Mouse (Mus musculus) adrenal gland, postnatal 4 days (tissue): ENCODE data around the gene Naaladl2. TPM values are rescaled to one million over a fixed set of nuclear protein-coding genes. Genes with fewer than 3 reads are reported as not detected.
A peak's percentile ranks its signal among the peaks of the same experiment; 100 is the strongest.
"Not testable (repeated sequence)": the region's sequence is repeated elsewhere in the genome, so short reads cannot be mapped to it uniquely, and the experiment has no call there.

Experiments used
- DNase-seq, 2 experiments: peaks; one replicate each; pipeline ENCODE4 v3.0.0; 2021 to 2022; ENCODE audit warnings: low spot score in 2 of 2, mixed read lengths in 2 of 2
- long read RNA-seq, 2 experiments: library from polyadenylated mRNA; stranded (forward); transcript quantifications; one replicate each; pipeline ENCODE4 v2.0.0; 2021
- total RNA-seq, 2 experiments: library from RNA; stranded (reverse); gene quantifications; 2 replicates each; pipeline ENCODE4 v1.2.3; 2021

The Naaladl2 gene
- 1 to 10 TPM; 4.4 TPM for total RNA-seq
- long read RNA-seq, experiment 1: 0 reads
- long read RNA-seq, experiment 2, partial matches to known transcripts: 2 of 4 reads
- long read RNA-seq, experiment 2, other reads (novel, unspliced or antisense): 2 of 4 reads

DNA sequence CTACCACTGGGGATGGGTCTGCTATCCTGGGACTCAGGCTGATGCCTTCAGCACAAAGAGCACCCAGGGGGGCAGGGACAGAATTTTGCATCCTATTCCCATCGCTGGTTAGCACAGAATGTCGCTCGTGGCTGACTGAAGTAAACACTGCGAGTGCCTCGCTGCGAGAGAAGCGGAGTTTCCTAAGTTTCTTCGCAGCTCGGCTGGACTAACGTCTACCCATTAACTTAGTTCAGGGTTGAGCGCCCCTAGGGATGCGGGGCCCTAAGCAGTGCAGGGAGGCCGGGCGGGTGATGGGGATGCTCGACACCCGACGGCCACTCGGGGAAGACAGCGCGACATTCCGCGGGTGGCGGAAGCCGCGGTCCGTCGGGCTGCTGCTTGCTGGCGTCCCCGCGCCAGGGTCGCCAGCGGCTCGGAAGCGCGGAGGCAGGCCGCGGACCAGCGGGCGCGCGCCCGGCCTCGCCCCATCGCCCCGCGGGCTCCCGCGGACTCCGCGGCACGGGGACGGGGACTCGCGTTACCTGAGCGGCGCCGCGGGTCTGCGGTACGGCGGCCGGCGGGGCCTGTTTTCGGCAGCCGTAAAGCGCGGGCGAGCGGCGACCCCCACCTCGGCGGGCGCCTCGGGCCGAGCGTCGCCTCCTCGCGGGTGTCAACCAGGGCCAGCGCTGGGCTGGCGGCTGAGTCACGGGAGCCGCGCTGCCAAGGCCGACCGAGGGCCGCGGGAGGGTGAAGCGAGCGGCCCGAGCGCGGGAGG is at the start of gene Naaladl2:
Gene Naaladl2 (minus strand): TSS at position 707 of the 757 bp plus-strand sequence.
- DNase-seq: peak; percentile 13 to 15

DNA sequence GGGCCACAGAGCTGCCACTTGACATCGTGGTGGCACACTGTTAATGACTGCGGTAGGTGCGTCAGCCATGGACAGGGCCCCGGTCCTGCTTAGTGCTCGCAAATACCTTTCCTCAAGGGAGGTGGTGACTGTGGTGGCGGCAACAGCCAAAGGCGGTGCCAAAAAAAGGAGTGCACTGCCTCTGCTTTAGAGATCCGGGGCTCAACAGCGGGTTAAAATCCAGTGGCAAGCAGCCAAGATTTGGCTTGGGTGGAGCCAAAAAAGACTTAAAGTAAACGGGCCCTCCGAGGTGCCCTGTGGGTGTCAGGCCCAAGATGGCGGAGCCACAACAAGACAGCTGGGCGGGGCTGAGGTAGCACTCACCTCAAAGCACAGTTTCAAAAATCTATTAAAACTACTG is 7.7 kb upstream of the Naaladl2 start:
- no peak for DNase-seq

DNA sequence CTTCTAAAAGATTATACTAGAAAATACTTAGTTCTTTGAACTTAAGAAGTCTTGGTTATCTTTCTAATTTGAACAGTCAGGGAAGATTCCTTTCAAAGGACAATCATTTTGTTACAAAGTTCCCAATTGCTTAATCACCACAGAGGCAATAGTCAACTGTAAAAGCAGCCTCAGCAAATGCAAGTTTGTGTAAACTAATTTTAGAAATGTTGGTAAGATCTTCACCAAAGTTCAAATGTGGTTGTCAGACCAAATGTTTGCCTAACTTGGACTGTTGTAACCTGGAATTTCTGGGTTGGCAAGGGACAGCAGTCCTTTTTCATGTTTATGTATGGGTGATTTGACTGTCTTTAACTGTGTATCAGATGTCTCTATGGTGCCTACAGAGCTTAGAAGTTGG is 3.2 kb upstream of the Naaladl2 start:
- DNase-seq: no peak

DNA sequence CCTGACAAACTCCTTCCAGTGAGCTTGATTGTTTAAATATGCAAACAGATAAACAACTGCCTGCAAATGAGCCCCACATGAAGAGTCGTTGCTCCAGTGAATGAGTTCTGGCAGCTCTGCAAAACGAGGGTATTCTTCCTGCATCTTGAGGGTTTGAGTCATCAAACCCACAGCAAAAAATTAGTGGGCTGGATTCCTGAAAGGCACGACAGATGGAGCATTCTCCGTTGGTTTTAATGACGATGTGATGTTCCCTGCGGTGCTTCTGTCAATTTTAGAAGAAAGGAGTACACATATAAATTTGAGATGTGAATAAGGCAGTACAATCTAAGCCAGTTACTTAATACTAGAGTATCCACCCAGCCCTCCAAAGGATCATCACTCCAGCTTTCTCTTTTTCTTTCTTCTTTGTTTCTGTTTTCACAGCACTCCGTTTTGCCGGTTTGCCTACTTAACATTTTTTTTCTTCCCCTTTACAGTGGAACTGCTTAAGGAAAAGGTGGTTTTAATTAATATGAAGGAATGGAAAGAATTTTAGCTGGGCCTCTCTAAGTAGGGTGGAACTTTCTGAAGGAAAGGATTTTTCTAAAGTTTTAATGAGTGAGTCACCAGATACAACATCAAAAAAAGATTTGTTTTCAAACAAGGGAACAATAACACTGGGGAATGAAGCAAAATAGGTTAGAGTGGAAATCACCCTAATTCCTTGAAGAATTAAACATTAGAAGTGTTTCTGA is 1.1 kb upstream of the Naaladl2 start:
- DNase-seq: no peak

DNA sequence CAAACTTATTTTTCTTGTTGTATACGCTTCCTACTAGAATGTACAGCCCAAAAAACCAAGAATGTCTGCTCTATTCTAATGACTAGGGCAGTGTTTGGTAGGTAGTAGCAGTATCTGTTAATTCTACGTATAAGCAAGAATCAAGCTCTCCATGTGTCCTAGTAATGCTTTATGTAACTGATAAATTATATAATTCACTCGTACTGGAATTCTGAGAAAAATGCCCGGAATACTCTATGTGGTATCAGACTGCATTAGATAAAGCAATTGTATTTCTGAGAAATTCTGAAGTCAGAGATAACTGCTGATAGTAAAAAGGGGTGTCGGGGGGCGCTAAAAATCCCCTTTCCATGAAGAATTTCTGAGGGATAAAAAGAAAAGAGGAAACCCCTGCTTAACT is 950 bp downstream of the Naaladl2 start:
- DNase-seq: no peak

DNA sequence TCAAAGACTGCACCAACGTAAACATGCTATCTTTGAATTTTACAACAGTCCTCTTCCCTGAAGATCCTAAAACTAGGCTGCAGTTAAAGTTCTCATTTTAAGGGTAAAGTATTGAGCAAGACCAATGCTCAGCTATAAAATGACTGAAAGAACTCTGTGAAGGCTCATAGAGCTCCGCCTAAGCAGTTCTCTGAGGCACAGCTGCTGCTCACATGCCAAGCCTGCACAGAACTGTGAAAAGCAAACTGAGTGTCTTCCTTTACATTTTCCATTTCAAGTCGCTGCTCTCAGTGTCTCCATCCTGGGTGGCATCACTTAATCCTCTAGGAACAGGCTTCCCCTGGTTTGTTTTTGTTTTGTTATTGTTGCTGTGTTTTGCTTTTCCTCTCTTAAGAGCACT is 12.2 kb downstream of the Naaladl2 start:
- DNase-seq: no peak

DNA sequence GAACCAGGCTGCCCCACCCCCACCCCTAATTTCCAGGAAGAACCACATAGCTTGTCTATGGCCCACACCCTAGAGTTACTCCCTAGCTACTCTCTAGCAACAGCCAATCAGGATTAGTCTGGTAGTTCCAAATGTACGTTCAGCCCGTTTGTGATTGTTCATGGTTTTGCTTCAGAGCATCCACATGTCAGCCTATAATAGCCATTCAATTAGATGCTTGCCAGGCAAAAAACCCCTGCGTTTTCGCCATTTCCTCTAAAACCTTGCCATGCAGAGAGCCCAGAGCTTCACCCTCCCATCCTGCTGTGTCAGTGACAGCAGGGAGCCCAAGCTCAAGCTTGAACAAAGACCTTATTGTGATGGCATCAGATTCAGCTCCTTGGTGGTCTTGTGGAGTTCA is 16.2 kb downstream of the Naaladl2 start:
- DNase-seq: no peak

DNA sequence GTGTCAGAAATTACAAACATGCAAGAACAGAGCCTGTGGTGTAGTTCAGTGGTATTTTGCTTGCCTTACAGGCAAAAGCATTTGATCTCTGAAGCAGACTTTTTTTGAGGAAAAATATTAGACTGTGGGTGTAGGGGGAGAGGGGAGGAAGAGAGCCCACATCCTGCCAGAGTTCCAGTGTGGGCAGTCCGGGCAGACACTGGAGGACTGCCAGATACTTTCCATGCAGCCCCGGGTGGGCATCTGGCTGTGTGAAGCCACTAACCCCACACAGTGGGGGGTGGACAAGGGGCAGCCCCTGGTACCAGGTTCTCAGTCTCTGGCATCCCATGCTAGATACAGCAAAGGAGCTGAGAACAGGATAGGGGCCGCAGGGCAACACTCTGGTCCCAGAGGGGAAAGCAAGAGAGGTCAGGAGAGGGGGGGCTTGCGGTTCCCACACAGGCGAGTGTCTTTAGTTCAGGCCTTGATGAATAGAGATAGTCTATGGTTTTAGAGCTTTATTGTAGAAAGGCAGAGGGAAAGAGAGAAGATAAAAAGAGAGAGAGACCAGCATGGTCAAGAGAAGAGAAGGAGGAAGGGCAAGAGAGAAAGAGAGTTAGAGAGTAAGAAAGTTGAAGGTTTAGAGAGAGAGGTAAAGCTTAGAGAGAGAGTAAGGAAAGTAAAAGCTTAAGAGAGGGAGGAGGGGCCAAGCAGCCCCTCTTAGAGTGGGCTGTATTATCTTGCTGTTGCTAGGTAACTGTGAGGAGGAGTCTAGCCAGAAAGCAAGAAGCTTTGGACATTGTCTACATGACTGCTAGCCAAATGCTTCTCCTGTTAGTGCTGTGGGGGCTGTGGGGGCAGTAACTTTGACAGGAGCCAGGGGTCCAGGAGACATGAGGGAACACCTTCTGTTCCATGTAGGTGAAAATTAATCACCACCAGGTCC is 18.9 kb downstream of the Naaladl2 start:
- no peak for DNase-seq

DNA sequence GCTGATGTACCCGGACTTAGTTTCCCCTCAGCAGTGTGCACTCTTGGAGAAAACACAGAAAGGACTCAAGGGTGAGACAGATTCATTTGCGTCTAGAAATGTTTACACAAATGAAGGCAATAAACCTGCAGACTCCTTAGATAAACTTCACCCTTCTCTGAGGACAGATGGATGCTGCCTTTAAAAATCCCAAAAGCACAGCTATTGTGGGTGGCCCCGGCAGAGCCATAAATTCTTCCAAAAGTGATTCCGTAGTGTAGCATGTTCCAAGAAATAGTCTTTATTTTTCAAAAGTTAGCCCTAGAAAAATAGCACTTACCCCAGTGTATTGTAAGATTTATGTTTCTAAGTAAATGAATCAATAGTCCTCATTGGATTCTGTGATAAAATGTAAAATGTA is 31.0 kb downstream of the Naaladl2 start:
- DNase-seq: no peak

DNA sequence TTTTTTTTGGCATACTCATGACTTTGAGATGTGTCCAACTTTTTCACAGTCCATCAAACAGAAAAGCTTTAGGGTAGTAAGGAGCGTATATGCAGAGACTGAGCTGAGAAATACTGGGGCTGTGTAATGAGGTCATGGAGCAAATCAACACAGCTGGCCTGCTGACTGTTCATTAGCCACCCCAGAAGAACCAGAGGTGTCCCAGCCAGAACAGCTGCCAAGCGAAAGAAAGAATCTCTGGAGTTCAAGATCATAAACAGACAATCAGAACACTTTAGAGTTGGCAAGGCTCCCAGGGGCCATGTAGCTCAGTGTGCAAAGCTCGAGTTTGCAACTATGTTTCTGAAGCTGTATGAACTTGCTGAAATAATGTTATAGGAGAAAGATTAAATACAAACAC is 35.1 kb downstream of the Naaladl2 start:
- no peak for DNase-seq

DNA sequence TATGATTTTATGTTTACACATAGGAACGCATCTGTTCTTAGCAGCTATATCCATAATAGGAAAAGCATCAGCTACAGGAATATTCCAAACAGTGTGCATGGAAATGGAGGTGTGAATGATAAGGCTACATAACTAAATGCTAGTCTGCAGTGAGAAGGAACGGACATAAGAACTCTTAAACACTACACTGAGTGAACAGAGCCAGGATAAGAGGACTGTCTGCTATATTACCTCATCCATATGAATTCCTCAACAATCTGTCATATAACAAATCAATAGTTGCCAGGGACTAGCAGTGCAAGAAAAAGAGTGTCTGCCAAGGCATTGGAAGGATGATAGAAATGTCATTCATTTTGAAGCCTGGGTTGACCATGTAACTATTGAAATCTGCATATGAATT is 51.1 kb downstream of the Naaladl2 start:
- no peak for DNase-seq

DNA sequence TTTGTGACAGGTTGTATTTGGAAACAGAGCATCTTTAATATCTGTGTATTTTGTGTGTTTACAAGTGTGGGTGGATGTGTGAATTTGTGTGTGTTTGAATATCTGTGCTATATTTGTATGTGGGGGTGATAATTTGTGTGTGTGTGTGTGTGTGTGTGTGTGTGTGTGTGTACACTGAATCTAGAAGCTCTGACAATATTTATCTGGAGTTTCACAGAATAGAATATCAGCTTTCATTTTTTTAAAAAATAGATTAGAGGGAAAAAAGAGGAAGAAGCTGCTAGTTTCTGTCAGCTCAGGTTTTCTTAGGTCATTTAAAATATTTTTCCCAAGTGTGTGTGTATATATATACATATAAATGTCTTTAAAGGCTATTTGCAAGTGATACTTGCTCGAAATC is 68.3 kb downstream of the Naaladl2 start:
- DNase-seq: no peak

DNA sequence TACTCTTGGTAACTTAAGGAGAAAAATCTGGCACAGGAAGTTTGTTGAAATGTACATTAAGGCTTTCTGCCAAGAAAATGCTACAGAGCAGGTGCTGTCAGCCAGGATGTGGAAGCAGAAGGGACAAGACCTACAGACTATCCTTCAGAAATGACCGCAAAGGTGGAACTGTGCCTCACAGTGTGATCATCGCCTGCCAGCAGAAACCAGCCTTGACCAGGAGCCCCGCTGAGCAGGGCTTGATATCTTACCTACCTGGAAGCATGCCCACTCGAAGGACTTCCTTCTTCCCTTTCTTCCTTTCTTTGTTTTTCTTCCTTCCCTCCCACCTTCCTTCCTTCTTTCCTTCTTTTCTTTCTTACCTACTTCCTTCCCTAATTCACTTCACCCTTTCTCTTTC is 69.8 kb downstream of the Naaladl2 start:
- no peak for DNase-seq

DNA sequence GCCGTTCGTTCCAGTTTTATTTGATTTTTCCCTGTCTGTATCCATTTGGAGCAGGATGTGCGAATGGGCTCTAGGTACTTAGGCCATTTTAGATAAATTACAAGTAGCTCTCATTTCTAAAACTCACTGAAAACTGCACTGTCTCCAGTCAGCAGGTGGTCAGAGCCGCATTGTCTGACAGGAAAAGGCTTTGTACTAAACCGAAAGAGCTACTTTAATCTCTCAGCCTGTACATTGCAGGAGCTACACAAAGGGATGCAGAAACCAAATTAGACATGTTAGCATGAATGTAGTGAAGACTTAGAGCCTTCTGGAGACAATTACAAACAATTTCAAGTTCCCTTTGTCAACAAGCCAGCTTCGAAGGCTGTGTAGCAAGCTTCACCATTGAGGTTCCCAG is 70.2 kb downstream of the Naaladl2 start:
- DNase-seq: no peak

DNA sequence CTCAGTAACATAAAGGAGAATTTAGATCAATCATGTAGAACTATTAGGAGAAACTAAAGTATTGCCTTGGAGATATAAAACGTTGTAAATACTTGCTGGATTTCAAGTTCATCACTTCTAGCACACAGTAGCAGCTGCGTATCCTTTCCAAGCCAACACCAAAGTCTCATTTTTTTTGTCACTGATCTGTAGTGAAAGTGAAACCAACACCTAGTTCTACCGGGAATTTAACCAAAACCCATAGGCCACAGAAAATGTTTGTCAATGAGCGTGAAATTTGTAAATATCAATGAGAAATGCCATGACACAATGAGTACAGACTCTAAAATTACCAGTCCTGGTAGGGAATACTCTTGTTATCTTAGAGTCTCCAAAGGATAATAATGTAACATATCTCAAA is 80.8 kb downstream of the Naaladl2 start:
- no peak for DNase-seq

DNA sequence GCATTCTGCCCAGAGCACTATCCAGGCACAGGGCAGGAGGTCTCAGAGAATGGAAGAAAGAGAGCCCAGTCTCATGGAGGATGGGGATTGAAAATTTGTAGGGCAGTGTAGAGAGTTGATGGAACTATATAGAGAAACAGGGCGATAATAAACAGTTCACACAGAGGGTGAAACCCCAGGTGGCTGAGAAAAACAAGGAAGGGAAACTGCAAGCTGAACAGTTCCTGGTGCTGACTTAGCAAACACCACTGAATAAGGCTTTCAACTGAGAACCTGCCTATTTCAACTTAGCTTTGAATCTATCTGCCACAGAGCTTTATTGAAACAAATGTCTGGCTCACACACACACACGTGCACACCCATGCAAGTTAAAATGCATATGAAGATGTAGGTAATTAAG is 91.1 kb downstream of the Naaladl2 start:
- DNase-seq: no peak

DNA sequence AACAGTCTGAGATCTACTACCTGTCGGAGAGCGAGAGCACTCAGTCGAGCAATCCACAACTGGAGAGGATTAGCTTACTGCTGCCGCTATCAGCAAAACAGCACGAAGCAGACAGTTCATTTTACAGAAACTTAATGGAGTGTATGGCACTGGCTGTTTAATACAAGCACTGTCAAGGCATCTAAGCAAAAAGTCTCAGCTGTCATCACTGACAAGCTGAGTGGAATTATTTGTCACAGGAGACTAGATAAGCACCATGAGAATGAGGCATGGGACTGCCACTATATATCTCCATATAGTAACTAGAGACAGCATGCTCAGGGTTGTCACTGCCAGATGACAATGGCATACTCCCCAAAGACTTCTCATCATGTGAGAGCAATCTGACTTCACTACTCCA is 124.1 kb downstream of the Naaladl2 start:
- DNase-seq: no peak

DNA sequence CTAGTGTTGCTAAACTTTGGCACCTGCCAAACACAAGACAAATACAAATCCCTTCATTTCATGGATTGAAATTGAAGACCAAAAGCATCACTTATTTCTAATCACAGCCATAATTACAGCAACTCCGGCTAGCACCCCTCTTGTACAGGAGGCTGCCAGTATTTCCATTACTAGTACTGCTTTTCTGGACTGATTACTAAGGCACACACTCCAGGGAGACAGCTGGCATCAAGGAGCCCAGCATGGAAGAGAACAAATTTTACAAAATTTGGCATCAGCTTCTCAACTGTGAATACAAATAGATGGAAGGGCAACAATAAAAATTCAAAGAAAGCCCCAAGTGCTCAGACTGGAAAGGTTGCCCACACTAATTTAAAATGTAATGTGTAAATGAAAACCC is 133.3 kb downstream of the Naaladl2 start:
- DNase-seq: no peak

DNA sequence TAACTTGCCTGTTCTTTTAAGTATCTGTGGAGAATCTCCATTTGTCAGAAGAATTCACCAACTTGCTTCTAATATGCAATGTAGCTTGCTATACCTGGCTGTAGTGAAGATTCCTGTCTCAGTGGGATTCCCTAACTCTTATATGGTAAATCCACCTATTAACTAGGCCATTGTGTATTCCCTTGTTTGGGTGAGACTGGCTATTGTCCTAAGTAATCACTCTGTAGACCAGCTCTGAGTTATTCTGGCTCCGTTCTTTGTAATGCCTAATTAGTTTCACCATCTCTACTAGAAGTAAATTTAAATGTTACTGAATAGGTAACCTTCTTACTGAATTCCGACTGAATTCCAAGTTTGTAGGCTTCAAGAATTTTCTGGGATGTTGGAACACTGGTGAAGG is 137.3 kb downstream of the Naaladl2 start:
- not testable (repeated sequence) for DNase-seq

DNA sequence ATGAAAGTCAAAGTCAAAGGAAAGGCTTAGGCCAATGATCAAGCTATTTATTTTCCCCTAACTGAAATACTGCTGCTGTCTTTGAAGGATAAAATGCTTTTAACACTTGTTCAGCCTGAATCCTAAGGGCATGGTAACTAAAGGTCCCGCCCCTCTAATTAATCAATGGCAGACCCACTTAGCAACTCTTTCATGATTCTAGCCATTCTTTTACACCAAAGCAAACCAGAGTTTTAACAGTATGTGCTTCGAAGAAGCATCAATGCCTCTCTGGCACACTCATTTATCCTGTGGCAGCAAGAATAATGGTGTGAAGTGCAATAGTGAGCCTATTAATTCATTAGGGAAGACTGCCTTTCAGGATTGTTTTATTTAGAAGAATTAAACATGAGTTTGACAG is 151.5 kb downstream of the Naaladl2 start:
- DNase-seq: no peak

DNA sequence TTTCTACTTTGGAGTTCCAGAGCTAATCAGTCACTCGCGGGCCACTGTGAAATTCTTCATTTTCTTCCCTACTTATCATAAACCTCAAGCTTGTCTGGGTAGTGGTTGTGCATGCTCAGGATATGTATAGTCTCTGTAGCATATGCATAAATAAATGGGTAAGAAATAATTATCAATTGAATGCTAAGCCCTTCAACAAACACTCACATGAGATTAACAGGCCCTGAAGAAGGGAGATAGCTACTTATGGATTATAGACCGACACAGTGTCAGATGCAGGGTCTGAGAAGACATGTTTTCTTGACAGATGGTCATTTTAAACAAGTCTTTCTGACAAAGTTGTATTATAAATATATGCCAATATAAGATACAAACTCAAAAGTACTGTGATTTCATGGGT is 152.0 kb downstream of the Naaladl2 start:
- DNase-seq: no peak

DNA sequence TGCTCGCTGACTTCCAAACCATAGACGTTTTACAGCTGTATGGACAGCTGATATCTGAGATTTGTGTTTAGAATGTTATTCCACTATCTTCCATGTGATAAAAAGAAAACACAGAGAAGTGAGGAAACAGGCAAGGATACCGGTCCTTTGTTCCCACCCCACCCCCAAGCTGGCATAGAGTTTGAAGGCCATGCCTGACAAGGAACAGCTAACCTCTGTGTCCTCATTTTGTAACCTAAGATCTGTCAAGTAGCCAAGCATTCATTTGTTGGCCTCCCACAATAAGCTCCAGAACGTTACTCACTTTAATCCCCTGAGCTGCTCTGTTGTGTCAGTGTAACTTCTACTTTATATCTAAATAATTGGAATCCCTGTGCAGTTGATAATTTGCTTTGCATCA is 161.9 kb downstream of the Naaladl2 start:
- DNase-seq: peak in 1 of 2 experiments; percentile 3
